Mouse (Mus musculus) T-helper 1 cell (primary cell): Measurements from ENCODE around the gene Hoxa11.

Experiments used
- in situ Hi-C: fragments of 300-600 bp; cut with MboI, MseI; formaldehyde crosslinking; loops from one replicate; pipeline ENCODE4 v1.15.1; 2025; ENCODE audit warnings: high pct_unique_total_duplicates

Gene Hoxa11

GRCm38 (mm10) chr6:52245757-52246142 is at the start of gene Hoxa11:
Gene Hoxa11, minus strand, starts transcription at chr6:52245810.
- in situ Hi-C loops = loop anchor here (25.0 kb wide), 1 partner anchor 1042 kb away; the partner anchor contains the start of gene Creb5

GRCm38 (mm10) chr6:52294616-52295015 is 49.0 kb upstream of the Hoxa11 start:
- in situ Hi-C loops = no loop called here

DNA sequence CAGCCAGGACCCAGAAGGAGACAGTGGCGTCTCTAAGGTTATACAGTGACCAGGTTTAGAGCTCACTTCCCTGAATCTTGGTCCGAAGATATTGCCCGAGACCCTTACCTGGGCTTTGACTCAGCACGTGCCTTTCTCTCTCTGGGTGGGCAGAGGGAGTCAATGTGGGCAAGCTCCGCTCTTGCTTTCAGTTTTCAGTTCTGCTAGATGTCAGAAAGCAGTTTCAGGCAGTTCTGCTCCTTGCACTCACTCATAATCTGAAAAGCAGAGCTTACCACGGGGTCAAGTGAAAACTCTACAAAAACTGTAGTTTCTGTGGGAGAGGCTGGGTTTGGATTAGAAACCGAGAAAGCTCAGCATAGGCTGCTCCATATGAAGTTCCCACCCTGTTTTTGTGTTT is 46.7 kb upstream of the Hoxa11 start:
- in situ Hi-C loops = no loop called here

DNA sequence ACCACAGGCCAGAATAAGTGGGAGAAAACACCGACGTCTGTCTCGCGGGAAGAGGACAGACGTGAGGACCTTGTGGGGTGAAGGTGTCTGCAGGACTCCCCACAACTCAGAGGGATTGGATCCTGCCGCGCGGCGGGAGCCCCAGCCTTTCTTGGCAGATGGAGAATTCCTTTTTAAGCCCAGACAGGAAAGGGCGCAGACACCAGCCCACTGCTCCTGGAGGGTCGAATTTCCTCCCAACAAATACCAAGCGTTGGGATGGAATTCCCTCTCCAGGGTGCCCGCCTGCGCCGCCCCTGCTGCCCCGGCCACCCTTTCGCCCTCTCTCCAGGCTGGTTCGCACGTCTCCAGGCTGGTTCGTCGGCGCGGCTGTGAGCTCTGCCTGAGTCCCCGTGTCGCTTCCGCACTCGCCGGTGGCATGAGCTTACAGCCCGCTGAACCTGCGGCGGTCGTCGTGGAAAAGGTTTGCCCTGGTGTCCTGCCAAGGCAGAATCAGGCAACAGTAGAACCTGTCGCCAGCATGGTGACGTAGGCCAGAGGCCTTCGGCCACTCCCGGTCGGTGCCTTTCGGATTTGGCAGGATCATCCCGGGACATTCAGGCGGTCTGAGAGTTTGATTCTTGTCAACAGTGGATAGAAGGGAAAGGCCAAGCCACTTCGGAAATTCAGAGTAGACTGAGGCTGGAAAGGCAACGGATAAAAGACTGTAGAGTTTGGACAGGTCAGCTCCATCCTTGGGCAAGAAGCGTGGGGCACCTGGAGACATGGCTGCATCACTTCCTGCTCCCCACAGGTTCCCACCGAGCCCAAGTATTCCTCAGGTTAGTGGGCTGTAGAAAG is 45.6 kb upstream of the Hoxa11 start:
- in situ Hi-C loops = no loop called here

DNA sequence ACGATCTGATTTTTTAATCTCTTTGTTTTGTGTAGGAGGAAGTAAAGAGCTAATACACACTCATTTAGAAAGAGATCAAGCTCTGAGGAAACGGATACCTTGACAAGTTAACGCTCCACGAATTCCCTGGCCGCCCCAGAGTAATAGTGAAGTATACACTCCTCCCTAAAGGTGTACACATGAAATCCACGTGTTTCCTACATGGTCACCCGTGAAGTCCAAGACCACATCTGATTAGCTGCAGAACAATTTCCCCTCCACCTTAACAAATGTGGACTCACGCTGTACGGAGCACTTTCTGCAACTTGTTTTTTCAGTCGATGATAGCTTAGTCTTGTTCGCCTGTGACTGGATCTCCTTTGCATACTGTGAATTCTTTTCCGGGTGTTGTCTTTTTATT is 44.6 kb upstream of the Hoxa11 start:
- in situ Hi-C loops = no loop called here

- in situ Hi-C loops = no loop called here
Measured at GRCm38 (mm10) chr6:52283896-52284295, 38.3 kb upstream of the Hoxa11 start.

GRCm38 (mm10) chr6:52281084-52281483 is 35.5 kb upstream of the Hoxa11 start:
- in situ Hi-C loops = no loop called here

DNA sequence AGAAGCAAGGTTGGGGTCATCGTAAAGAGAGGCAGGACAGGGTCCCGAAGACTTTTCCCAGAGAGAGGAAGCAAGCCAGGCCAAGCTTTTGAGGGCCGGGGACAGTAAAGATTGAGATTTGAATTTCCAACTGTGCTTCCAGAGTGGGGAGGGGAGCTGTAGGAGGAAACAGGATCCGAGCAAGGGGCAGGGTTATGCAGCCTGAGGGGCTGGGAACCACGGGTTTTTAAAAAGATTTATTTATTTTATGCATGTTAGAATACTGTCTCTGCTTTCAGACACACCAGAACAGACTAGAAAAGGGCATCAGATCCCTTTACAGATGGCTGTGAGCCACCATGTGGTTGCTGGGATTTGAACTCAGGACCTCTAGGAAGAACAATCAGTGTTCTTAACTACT is 31.3 kb upstream of the Hoxa11 start:
- in situ Hi-C loops = loop anchor here (5.0 kb wide), 1 partner anchor 650 kb away; no protein-coding TSS in a partner anchor

GRCm38 (mm10) chr6:52276382-52276781 is 30.8 kb upstream of the Hoxa11 start:
- in situ Hi-C loops = loop anchor here (5.0 kb wide), 1 partner anchor 651 kb away; no protein-coding TSS in a partner anchor

DNA sequence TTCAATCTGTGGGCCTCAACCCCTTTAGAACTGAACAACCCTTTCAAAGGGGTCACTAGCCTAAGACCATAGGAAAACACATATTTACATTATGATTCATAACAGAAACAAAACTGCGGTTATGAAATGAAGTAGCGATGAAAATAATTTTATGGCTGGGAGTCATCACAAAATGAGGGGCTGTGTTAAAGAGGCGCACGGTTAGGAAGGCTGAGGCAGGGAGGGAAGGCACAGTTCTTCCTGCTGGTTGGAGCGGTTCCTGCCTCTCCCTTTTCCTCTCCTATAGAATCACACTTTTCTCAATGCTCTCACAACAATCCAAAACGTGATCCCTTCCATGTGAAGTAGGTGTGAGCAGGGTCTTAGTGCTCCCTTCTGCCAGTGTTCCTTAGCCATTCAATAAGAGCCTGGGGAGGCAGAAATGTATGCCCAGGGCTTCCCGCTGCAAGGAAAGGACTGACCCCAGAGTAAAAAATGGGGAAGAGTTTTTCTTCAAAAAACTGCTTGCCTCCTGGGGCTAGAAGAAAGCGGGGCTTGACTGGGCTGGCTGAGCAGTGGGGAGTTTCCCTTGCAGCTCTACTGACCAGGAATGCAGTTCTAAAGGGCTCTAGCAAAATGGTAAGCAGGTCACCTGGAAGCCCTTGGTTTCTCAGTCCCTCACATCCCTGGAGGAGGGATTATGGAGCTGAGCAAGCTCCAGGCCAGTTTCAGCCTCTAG is 30.1 kb upstream of the Hoxa11 start:
- in situ Hi-C loops = loop anchor here (5.0 kb wide), 1 partner anchor 652 kb away; no protein-coding TSS in a partner anchor

DNA sequence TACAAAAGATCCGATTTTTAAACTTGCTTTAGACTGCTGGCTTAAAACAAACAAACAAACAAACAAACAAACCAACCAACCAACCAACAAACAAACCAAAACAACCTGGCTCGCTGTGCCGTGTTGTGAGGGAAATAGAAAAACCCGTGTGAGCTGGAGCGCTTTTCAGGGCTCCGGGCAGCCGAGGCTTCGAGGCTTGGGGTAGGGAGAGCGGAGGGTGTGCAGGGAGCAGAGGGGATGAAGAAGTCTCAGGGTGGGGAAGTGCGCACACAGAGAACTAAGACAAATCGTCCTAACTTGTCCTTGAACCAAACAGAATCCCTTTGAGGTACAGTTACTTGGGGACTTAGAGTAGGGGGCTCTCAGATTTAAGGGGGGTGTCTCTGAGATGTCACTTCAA is 29.0 kb upstream of the Hoxa11 start:
- in situ Hi-C loops = no loop called here

GRCm38 (mm10) chr6:52273656-52274280 is 28.2 kb upstream of the Hoxa11 start:
- in situ Hi-C loops = no loop called here

DNA sequence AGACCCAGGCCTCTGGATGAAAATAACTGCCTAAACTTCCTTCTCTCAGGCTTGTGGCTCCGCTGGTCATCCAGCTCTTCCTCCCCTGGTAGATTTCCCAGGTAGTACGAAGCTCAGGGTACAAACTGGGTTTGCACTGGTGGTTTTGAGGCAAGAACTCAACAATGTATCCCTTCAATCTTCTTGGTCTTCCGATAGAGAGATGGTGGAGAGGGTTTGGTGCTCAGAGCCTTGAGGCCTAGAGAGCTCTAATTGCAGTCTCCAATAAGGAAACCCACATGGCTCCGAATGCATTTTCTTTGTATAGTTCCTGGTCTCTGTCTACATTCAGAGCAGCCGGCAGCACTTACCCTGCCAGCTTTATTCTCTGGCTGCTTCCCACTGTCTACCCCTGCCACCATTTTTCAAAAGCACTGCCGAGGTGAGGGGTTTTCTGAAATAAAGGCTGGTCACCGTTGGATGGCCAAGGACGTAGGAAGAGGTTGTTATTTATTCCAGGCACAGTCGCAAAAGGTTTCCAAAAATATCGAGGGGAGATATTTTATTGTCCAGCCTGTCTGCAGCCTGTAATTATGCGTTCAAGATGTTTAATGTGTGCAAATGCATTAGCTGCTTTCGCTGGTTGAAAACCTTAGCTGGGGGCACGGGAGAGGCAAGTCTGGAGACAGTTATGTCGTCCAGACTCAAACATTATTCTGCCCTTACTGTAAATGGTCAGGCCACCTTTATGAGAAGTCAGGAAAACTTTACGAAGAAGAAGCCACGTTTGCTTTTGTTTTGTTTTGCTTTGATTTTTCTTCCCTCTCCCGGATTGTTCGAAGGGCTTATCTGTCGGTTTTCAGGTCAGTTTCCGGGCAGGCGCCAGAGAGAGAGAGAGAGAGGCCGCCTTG is 27.4 kb upstream of the Hoxa11 start:
- in situ Hi-C loops = no loop called here

DNA sequence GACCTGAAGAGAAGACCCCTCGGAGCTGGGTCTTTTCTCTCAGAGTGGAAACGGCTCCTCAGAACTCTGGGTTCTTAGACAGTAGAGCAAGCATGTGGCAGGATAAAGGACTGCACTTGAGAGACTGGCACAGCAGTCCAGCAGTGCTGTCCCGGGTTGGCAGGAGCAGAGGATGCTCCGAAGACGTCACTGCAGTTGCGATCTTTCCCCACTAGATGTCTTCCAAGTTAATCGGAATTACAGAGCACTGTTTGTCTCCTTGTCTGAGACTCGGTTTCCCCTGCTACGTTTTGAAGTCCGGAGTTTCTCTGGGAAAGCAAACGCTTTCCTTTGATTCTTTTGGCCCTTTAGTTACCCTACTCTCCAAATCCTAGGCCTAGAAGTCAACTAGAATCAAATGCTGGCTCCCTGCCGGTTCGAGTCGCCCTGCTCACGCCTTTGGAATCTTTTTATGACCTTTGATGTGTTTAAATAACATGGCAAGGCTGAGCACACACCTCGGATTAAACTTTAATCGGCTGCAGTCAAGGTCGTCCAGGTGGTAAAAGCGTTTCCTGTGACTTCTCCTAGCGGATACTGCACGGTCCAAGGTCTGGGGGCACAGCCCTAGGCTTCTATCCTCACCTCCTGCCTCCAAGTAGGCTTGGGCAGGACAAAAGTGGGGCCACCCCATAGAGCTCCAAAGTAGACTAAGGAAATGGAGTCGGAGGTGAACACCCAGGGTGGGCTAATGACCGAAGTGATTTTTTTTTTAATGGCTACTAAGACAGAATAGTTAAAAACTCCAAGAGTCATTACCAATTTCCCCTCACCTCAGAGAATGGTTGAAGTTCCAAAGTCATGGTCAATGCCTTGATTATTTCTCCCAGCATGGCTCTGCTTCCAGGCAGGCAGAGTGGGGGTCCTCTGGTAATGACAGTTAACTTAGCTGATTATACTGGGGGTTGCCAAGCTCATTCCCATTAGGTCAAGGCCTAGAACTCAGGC is 25.2 kb upstream of the Hoxa11 start:
- in situ Hi-C loops = no loop called here

GRCm38 (mm10) chr6:52268756-52269155 is 23.1 kb upstream of the Hoxa11 start:
- in situ Hi-C loops = loop anchor here (10.0 kb wide), 2 partner anchors 46 to 576 kb away; partner anchors contain the start of gene Evx1

- in situ Hi-C loops = loop anchor here (10.0 kb wide), 2 partner anchors 46 to 576 kb away; partner anchors contain the start of gene Evx1
Measured at GRCm38 (mm10) chr6:52268341-52268740, 22.7 kb upstream of the Hoxa11 start.

GRCm38 (mm10) chr6:52267691-52268090 is 22.1 kb upstream of the Hoxa11 start:
- in situ Hi-C loops = loop anchor here (10.0 kb wide), 2 partner anchors 47 to 577 kb away; partner anchors contain the start of gene Evx1

GRCm38 (mm10) chr6:52267221-52267620 is 21.6 kb upstream of the Hoxa11 start:
- in situ Hi-C loops = loop anchor here (10.0 kb wide), 2 partner anchors 48 to 578 kb away; partner anchors contain the start of gene Evx1

DNA sequence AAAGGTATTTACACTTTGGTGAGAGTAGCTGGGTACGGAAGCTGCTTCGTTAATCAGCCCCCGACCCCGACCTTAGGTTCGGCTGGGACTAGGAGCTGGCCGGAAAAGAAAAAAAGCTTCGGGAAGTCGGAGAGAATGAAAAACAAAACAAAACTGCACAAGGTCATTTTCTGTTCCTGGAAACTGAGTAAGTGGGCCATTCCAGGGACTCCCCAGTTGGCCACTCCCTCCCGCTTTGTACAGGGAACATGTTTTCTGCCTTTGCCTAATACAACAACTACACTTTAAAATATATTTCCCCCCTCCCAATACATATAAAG is 21.0 kb upstream of the Hoxa11 start:
- in situ Hi-C loops = loop anchor here (10.0 kb wide), 2 partner anchors 48 to 578 kb away; partner anchors contain the start of gene Evx1
